Mouse (Mus musculus): ENCODE measurements around the gene Rtn1. TPM values are rescaled to one million over a fixed set of nuclear protein-coding genes. Genes with fewer than 3 reads are reported as not detected.

Gene Rtn1
- under 1 TPM; 0.48 to 0.66 TPM for total RNA-seq (2023)

DNA sequence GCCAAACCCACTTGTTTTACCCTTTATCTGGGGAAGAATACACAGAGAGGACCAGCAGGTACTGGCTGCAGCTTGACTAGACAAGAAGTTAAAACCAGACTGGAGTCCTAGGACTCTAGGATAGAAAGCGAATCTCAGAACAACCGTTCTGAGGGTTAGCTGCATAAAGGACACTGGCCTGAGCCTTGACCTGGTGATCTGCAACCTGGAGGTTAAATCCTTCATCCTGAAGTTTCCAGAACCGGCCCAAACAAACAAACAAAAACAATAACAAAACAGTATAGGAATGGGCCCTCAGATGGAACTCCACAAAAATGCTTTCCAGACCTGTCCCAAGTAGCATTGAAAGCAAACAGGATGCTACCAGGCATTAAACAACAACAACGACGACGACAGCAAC lies at the start of gene Rtn1:
Gene Rtn1, minus strand, starts transcription at position 101 of the 400 bp plus-strand sequence.

DNA sequence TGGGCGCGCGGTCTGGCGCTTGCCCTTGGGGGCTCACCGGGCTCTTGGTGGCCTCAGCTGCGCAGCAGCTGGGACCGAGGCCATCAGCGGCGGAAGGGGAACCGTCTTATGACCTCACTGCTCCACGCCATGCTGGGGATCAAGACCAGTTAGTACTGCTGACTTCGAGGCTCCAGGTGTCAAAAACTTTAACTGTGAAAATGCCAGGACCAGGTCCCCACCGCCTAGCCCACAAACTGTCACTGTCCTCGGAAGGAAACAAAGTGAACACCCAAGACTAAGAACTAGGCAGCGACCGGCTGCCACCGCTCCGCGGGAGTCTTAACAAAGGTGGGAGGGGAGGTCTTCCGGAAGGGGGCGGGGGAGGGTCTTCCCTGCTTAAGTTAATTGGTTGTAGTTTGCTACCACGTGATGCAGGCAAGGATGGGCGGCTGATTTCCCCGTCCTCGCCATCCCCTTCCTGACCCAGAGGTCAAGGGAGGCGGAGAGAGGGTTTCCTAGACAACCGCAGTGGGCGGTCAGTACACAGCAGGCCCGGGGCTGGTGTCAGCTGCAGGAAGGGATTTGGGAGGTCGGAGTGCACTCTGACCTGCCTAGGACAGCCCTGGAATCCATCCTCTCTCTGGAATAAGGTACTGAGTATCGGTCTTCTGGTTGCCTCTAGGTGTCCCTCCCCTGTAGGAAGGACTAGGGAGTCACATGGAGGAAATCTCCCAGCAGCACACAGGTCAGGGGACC lies 33.2 kb upstream of the Rtn1 start, which contains the start of gene Lrrc9:
Gene Lrrc9, plus strand, starts transcription at position 28 of the 738 bp plus-strand sequence.

DNA sequence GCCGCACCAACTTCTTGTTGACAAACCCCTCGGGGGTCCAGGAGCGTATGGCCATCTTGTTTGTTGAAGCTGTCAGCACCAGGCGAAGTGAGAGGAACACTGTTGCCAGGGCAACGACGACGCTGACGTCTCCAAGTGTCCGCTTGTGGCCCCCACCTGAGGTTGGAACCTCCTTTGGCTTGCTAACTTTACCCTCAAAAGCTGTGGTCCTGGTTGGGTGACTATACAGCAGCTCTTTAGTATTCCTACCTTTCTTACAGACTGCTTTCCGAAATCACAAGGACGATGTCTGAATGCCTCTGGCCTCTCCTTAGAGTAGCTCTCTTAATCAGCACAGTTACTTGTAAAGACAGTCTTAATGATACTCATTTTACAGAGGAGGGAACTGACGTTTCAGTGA lies 223.9 kb downstream of the Rtn1 start, which contains the start of gene Ccdc175:
Gene Ccdc175, minus strand, starts transcription at position 101 of the 400 bp plus-strand sequence.

Other genes with a start within 250 kb of the Rtn1 start
- gene Ccdc175, start 224.0 kb downstream of the Rtn1 start, total RNA-seq (2023), result not detected
- gene Lrrc9, start 32.8 kb upstream of the Rtn1 start, total RNA-seq (2023), result not detected
- gene Pcnx4, start 127.3 kb upstream of the Rtn1 start, total RNA-seq (2023), result under 1 TPM; 0.60 to 0.75 TPM
- not detected for gene Gm4756, start 240.6 kb upstream of the Rtn1 start, total RNA-seq (2023)